Mouse (Mus musculus): Measurements from ENCODE around the gene Pakap. TPM values are rescaled to one million over a fixed set of nuclear protein-coding genes. Genes with fewer than 3 reads are reported as not detected.
A peak's percentile ranks its signal among the peaks of the same experiment; 100 is the strongest.

Pakap gene
- total RNA-seq, 2 experiments from 2014 or later, result 2.8 to 4.8 TPM

DNA sequence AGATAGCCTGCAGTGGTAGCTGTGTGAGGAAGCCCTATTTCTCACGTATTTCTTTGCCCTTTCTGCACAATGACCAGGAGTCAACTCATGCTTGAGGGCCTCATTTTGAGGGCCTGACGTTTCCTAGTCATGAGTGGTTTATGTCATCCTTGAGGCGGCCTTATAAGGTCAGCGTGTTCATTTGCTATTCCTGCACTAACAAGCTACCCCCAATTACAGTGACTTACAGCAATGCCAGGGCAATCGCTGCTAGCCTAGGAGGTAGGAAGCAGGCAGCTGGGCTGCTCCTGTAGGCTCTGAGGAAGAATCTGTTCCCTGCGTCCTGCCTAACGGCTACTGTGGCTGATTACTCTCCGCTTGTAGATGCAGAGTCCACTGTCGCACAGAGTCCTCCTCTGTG is 269.1 kb downstream of the Pakap start:
- DNase-seq (ENCODE audit: low spot score), result no peak

DNA sequence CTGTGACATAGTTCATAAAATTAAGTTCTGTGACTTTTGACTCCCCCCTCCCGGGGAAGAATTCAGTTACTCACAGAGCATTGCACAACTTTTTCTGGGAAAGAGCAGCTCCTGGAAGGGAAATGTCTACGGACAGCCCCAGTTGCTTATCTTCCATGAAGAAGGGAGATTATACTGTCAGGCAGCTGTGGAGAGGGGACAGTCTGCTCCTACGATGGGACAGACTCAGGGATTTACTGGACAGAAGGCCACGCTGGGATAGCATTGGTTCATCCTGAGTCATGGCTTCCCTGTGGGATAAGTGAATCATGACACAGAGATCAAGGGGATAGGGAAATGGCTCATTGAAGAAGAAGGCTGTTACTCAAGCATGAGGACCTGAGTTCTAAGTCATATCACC is 271.4 kb downstream of the Pakap start:
- DNase-seq (ENCODE audit: low spot score), result no peak

DNA sequence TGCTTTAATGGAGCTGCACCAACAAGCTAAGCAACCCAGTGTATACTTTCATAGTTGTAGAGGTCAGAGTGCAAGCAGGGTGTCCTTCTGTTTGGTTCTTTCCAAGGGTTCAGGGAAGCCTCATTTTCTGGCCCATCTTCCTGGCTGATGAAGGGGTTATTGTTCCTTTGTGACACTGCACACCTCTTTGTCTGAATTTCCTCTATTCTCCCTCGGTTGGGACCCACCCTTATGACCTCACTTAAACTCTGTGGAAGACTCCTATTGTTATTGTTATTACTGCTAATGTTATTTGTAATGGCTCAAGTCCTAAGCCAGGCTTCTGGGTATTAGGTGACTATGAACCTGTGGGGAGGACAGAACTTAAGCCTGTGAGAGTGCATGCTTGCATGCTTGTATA is 273.9 kb downstream of the Pakap start:
- no peak for DNase-seq (ENCODE audit: low spot score)

DNA sequence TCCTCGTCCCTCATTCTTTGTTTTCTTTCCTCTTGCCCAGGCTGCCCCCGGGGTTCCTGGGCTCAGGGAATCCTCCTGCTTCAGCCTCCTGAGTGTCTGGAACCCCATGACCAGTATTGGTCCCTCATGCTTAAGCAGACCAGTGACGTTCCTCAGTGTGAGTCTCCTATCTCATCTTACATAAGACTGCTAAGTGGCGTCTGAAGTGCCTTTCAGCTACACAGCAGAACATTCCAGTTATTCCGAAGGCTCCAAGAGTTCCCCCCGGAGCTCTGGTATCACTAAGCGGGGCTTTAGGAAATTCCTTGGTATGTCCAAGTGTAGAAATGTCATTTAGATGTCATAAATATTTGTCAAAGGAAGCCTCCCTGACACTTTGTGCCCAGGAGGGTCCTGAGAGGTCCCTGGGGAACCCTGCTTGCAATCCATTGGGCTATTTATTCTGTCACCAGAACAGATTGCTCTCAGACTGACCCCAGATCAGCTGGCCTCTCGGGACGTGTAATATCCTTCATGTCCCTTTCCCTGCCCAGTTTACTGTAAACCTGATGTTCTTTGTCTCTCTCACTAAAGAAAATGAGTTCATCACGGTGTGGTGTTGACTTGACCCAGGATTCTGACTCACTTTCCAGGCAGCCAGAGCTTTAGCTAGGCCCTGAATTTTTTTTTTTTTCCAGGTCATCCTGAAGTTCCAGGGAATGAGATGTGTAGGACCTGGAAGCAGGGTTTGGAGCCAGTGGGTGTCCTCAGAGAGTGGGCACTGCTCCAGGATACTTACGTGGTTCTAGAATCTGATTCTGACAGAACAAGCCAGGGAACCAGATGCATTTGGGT is 274.7 kb downstream of the Pakap start:
- DNase-seq (ENCODE audit: low spot score), result no peak

DNA sequence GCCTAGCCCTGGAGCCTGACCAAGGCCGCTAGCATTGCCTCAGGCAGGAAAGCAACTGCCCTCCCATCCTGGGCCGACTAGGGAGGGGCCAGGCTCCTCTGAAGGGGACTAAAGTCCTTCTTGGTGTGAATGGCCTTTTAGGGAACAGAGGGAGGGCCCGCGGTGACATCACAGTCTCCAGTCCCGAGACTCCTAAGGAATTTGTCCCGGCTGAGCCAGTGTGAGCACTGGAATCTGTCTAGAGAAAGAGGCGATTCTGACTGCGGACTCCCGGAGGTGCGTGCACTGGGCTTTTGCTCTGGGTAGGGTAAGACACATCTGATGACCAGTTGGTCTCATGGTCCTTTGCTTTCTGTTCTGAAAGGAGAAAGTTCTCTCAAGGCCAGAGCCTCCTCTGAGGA is 277.1 kb downstream of the Pakap start:
- DNase-seq (ENCODE audit: low spot score), result peak; percentile 87

DNA sequence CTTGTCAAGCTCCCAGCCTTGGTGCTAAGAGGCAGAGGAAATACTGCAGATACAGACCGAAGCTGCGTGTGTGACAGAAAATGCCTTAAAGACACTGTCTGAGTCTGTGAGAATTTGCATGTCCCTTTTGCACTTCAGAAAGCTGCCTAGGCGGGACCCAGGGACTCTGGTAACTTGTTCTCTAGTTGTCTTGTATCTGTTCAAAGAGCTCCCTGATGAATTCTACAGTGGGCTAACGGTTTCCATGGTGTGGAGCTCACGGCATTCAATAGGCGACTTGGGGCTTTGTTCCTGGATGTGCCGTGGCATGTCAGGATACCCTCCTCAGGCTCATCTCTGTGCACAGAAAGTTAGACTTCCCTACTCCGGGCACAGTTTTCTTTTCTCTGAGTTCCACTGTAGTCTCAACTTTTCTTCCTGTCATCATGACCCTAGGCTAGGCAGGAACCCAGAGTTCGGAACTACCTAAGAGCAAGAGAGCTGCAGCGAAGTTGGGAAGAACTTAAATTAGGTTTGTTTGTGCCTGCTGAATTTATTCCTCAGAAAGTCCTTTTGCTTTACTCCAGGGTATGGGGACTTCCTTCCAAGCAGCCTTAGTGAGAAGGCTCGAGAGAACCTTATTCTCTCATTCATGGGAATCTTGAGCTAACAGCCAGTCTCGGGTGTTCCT is 277.7 kb downstream of the Pakap start:
- no peak for DNase-seq (ENCODE audit: low spot score)

DNA sequence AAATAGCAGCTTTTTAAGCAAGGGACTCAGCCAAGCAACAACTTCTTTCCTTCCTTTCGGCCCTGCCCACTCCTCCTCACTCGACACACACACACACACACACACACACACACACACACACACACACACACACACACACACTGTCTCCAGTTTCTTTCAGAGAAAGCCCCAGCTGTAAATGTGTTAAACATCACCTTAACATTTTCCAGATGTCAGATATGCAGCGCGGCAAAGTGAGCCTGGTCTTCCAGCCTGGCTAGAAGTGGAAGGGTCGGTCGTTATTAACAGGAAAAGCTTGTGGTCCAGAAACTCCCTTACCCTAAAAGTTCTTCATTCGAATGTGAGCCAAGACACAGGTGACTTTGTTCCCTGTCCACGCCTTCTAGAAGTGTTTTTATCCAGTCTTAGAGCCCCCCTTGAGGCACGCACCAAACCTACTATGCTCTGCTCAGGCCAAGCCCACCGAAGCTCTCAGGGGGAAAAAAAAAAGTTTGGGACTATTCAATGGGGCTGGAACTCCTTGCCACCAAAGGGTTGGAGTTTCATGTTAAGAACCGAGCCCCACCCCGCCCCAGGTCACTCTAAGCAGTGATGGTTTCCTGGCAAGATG is 278.5 kb downstream of the Pakap start:
- no peak for DNase-seq (ENCODE audit: low spot score)

DNA sequence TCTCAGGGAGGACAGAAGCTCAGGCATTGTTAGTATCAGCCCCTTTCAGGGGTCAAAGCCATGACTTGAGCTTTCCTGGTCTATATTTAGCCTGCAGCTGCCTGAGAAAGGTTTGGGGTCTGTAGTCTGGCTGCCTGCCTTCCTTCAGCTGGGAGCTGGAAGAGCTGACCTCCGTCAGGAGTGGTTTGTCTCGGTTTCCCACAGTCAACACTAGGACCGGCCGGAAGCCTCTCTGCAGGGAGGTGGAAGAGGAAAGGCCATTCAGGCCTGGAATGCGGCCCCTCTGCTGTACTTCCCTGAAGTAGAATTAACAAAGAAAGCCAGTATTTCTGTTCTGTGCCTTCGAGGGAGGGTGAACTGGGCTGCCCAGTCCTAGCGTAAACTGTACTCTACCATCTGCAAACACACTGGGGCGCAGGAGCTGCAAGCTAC is 279.0 kb downstream of the Pakap start:
- no peak for DNase-seq (ENCODE audit: low spot score)

DNA sequence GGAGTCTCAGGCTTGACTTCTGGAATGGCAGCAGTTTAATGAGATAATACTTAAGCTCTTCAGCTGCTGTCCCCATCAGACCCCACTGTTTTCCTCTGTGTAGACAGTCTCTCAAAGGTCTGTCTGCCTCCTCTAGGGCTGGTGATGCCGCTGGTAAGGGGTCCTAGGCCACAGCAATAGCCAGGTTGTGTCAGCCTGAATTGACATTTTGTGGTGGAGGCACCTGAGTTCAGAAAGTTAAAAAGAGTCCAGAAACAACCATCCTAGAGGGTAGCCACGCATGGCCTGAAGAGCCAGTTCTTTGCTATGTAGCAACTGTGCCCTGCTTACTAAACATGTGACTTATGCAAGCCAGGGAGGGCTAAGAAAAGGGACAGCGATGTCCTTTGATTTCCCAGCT is 279.7 kb downstream of the Pakap start:
- no peak for DNase-seq (ENCODE audit: low spot score)

DNA sequence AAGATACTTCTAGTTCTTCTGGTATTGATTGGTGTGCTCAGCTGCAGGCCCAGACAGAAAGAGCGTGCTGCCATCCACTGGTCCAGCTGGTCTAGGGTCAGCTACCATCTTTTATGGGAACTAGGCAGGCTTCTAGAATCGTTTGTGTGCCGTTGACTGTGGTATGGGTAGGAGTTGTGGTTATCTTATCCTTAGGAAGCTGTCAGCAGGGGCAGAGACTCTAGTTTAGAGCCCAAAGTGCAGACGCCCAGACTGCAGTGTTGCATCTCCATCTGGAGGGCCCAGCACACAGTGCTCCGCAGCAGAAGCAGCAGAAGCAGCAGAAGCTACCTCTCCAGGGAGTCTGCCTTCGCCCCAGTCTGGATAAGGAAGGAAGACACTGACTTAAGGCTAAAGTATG is 281.5 kb downstream of the Pakap start:
- no peak for DNase-seq (ENCODE audit: low spot score)

DNA sequence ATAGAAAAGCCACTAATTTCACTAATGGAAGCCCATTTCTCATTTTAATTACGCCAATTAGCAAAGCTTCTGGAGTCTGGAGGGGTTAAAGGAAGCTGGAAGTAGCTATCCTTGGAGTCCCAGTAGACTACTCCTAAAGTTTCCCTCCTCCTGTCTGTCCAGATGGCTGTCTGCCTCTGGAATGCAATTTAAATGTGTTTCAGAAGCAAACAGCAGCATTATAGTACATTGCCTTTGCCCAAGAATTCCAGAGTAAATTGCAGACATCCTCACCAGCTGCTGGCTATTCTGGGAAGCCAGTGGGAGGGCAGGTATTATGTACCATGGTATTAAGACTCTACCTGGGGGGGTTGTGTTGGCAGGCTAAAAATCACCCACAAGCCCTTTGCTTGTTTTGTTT is 283.8 kb downstream of the Pakap start:
- DNase-seq (ENCODE audit: low spot score), result no peak

DNA sequence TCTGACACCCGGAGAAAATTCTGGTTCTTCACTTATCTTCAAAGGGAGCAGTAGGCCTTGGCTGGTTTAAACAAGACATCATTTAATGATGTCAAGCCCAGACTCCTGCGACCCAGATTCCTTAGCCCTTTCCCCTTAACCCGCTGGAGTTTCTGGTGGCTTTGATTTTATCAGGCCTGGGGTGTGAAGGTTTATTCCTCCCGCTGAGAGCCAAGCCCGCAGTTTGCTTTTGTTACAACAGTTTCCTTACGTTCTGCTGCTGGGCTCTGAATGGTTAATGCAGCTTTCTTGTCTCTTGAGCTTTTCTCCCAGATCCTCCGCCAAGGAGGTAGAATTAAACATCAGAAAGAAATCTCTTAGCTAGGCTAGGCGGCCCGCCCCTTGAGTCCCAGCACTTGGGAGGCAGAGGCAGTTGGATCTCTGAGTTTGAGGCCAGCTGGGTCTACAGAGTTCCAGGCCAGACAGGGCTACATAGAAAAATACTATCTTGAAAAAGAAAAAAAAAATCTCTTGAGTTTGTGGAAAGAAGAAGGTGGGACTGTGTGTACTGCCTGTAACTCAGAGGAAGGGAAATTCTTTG is 284.6 kb downstream of the Pakap start:
- no peak for DNase-seq (ENCODE audit: low spot score)

DNA sequence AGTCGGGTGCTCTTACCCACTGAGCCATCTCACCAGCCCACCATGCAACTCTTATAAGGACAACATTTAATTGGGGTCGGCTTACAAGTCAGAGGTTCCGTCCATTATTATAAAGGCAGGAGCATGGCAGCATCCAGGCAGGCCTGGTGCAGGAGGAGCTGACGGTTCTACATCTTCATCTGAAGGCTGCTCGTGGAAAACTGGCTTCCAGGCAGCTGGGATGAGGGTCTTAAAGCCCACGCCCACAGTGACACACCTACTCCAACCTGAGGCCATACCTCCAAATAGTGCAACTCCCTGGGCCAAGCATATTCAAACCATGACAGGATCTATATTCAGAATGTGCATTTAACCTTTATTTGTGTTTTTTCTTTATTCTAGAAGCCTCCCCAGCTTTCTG is 286.2 kb downstream of the Pakap start:
- DNase-seq (ENCODE audit: low spot score), result no peak

DNA sequence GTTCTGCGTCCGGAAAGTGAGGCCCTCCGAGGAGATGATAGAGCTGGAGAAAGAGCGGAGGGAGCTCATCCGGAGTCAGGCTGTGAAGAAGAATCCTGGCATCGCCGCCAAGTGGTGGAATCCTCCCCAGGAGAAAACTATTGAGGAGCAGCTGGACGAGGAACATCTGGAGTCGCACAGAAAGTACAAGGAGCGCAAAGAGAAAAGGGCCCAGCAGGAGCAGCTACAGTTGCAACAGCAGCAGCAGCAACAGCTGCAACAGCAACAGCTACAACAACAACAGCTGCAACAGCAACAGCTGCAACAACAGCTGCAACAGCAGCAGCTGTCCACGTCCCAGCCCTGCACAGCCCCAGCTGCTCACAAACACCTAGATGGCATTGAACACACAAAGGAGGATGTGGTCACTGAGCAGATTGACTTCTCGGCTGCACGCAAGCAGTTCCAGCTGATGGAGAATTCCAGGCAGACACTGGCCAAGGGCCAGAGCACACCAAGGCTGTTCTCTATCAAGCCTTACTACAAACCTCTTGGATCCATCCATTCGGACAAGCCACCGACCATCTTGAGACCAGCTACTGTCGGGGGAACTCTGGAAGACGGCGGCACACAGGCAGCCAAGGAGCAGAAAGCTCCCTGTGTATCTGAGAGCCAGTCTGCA is 287.4 kb downstream of the Pakap start:
- no peak for DNase-seq (ENCODE audit: low spot score)

DNA sequence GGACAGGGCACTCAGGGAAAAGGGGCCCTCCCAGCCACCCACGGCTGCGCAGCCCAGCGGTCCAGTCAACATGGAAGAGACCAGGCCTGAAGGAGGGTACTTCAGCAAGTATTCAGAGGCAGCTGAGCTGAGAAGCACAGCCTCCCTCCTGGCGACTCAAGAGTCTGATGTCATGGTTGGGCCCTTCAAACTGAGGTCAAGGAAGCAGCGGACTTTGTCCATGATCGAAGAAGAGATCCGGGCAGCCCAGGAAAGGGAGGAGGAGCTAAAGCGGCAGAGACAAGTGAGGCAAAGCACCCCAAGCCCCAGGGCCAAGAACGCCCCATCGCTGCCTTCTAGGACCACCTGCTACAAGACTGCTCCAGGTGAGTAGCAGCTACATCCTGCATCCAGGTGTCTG is 288.7 kb downstream of the Pakap start:
- DNase-seq (ENCODE audit: low spot score), result no peak

DNA sequence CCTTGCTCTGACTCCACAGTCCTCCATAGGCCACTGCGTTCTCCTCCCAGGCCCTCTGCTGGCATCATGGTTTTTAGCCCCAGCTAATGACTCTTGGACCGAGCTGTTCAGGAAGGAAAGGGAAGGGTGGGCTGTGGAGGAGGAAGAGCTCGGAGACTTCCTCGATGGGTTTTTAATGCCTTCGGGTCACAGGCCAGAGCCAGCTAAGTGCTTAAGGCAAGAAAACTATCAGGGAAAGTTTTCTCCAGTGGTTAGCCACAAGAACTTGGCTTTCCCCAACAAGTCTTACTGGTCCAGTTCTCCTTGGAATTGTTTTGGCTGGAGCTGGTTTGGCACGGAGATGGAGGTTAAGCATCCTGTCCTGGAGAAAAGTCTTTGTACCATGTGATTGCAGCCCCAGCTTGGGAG is 292.2 kb downstream of the Pakap start:
- peak; percentile 79 for DNase-seq (ENCODE audit: low spot score)

DNA sequence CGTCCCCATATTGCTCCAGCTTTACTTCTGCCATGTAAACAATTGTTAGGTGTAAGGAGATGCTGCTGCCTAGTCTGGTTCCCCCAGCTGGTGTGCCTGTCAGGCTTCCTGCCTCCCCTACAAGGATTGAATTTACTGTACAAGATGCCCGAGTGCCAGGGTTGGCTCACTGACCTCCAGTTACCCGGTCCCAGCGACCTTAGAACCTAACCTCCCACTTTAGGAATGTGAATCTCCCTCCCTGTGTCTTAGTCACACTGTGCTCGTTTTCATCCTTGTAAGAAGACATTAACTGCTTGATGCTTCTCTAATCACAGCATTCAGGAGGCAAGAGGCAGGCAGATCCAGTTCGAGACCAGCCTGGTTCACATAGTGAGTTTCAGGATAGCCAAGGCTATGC is 293.2 kb downstream of the Pakap start:
- DNase-seq (ENCODE audit: low spot score), result no peak

DNA sequence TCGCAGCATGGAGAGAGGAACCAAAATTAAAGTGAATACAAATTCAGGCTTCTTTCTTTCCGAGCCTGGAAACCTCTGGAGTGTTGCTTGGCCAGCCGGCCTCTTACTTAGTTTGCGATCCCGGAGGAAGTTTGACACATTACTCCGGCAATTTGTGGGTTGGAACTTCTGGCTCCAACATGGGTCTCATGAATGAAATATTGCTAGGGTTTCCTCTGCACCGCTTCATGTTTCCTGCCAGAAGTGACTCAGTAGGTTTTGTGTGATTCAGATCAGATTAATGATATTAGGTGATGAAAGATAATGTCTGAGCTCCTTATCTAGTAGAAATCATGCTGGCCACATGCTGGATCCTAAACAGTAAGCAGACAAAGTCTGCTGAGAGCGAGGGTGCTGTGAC is 293.9 kb downstream of the Pakap start:
- DNase-seq (ENCODE audit: low spot score), result no peak

DNA sequence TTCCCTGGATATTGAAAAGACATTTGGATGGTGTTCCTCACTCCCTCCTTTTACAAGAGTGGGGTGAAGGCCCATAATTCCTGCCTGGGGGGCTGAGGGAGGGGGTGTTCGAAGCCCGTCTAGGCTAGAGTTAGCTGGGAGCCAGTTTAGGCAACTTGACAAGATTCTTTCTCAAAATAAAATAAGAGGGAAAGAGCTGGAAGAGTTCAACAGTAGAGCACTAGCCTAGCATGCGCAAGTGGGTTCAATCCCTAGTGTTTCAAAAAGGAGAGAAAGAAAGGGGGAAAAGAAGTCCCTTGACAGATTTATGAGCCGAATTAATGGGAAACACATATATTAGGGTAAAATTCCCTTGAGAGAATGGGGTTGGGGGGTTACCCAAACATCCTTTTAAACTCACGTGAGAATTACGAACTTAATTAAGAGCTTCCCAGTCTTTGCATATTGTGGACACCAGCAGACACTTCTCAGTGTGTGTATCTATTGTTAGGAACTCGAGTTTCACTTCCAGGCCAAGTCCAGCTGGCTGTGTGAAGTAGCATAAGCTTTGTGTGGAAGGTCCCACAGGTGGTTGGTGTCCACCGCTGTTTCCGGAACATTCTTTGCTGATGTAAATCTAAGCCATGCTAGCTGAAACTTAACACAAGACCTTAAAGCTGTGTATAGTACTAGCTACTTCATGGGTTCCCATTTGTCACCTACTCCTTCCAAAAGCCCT is 294.4 kb downstream of the Pakap start:
- no peak for DNase-seq (ENCODE audit: low spot score)

DNA sequence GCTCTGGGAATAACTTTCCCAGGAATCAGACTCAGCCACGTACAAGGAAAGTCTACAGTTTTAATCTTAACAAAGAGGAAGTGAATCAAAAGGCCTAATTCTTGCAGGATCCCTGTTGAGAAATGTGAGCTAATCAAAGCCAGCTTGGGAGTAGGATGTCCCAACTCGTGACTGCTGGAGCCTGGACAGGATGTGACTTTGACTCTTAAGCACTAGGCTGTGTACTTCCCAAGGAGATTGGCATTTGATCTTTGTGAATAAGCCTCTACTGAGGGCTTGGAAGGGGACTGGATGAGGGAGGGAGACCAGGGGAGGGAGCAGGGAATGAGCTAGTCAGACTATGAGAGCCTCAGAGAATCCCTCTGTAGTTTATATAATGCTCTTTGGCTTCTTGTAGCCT is 298.1 kb downstream of the Pakap start:
- DNase-seq (ENCODE audit: low spot score), result peak; percentile 59

DNA sequence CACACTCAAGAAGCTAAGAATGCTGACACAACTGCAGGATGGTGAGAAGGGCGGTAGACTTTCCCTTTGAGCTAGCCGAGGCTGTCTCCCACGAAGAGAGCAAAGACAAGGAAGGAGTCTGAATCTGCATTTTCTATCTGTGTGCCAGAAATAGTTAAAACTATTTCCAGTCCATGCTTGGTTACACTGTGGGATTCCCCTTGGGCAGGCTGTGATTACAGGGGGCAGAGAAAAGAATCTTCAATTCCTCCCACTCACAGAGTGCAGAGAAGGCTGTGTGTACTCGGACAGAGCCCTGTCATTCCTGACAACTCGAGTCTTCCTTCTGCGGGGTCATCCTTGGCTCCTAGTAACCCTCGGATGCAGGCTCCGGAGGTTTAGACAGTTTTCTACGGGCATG is 299.0 kb downstream of the Pakap start:
- DNase-seq (ENCODE audit: low spot score), result no peak

Data from gastrocnemius, adult 18-20 months (tissue).